Mouse (Mus musculus) CH12F3 (cell line): ENCODE results near the gene Celf2.

Source experiments
- in situ Hi-C: fragments of 300-500 bp; cut with MboI; formaldehyde crosslinking; loops from 2 replicates; pipeline ENCODE4 v1.14.3; 2020; ENCODE audit warnings: low sequenced_read_pairs

Celf2 gene

GRCm38 (mm10) chr2:7221856-7222255 lies 287.5 kb downstream of the Celf2 start:
- in situ Hi-C loops = no loop called here

GRCm38 (mm10) chr2:7218101-7218500 lies 291.3 kb downstream of the Celf2 start:
- in situ Hi-C loops = no loop called here

GRCm38 (mm10) chr2:7207691-7208504 lies 301.5 kb downstream of the Celf2 start:
- in situ Hi-C loops = no loop called here

GRCm38 (mm10) chr2:7193413-7193812 lies 315.9 kb downstream of the Celf2 start:
- in situ Hi-C loops = no loop called here

- in situ Hi-C loops = no loop called here
These were observed 330.2 kb downstream of the Celf2 start for GRCm38 (mm10) chr2:7179186-7179585.

- in situ Hi-C loops = no loop called here
These were observed 335.9 kb downstream of the Celf2 start for GRCm38 (mm10) chr2:7173271-7174064.

- in situ Hi-C loops = no loop called here
These were observed 338.2 kb downstream of the Celf2 start for GRCm38 (mm10) chr2:7171087-7171696.

- in situ Hi-C loops = no loop called here
These were observed 343.6 kb downstream of the Celf2 start for GRCm38 (mm10) chr2:7165786-7166185.

- in situ Hi-C loops = no loop called here
These were observed 349.3 kb downstream of the Celf2 start for GRCm38 (mm10) chr2:7160108-7160507.

- in situ Hi-C loops = no loop called here
These were observed 362.1 kb downstream of the Celf2 start for GRCm38 (mm10) chr2:7147303-7147702.

- in situ Hi-C loops = no loop called here
These were observed 363.8 kb downstream of the Celf2 start for GRCm38 (mm10) chr2:7145541-7146043.

- in situ Hi-C loops = no loop called here
These were observed 364.5 kb downstream of the Celf2 start for GRCm38 (mm10) chr2:7144871-7145270.

- in situ Hi-C loops = no loop called here
These were observed 386.0 kb downstream of the Celf2 start for GRCm38 (mm10) chr2:7123366-7123765.

GRCm38 (mm10) chr2:7115801-7116200 lies 393.6 kb downstream of the Celf2 start:
- in situ Hi-C loops = no loop called here

- in situ Hi-C loops = no loop called here
These were observed 394.2 kb downstream of the Celf2 start for GRCm38 (mm10) chr2:7115161-7115560.

GRCm38 (mm10) chr2:7113738-7114137 lies 395.6 kb downstream of the Celf2 start:
- in situ Hi-C loops = no loop called here

- in situ Hi-C loops = no loop called here
These were observed 397.1 kb downstream of the Celf2 start for GRCm38 (mm10) chr2:7112156-7112813.

GRCm38 (mm10) chr2:7093414-7093813 lies 415.9 kb downstream of the Celf2 start:
- in situ Hi-C loops = no loop called here

GRCm38 (mm10) chr2:7092641-7093040 lies 416.7 kb downstream of the Celf2 start:
- in situ Hi-C loops = no loop called here

- in situ Hi-C loops = no loop called here
These were observed 418.9 kb downstream of the Celf2 start for GRCm38 (mm10) chr2:7090496-7090895.
